Mouse (Mus musculus) lung, postnatal 25 days (tissue): ENCODE data around the gene Vwa7.
A peak's percentile ranks its signal among the peaks of the same experiment; 100 is the strongest.

ENCODE experiments used
- DNase-seq: peaks from one replicate; pipeline ENCODE4 v3.0.0; 2022; ENCODE audit warnings: low spot score

Gene Vwa7

DNA sequence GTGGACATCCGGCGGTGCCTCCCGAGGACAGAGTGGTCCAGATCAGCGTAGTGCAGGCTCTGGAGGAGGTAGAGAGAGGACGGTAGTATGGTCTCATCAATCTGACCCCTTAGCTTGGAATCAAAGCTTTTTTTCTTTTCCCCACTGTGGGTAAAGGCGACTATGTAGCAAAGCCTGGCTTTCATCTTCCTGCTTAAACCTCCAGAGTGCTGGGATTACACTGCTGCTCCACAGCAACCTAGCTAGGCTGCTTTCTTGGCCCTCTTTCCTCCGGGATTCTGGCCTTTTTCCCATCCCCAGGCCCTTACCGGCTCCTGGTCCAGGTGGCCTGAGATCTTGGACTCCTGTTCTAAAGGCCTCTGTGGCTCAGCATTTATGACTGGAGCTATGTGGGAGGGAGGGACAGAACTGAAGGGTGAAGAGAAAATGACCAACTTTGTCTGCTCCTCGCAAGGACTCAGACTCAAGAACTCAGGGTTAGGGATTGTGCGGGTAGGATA lies 48.0 kb downstream of the Vwa7 start:
- DNase-seq, result no peak

DNA sequence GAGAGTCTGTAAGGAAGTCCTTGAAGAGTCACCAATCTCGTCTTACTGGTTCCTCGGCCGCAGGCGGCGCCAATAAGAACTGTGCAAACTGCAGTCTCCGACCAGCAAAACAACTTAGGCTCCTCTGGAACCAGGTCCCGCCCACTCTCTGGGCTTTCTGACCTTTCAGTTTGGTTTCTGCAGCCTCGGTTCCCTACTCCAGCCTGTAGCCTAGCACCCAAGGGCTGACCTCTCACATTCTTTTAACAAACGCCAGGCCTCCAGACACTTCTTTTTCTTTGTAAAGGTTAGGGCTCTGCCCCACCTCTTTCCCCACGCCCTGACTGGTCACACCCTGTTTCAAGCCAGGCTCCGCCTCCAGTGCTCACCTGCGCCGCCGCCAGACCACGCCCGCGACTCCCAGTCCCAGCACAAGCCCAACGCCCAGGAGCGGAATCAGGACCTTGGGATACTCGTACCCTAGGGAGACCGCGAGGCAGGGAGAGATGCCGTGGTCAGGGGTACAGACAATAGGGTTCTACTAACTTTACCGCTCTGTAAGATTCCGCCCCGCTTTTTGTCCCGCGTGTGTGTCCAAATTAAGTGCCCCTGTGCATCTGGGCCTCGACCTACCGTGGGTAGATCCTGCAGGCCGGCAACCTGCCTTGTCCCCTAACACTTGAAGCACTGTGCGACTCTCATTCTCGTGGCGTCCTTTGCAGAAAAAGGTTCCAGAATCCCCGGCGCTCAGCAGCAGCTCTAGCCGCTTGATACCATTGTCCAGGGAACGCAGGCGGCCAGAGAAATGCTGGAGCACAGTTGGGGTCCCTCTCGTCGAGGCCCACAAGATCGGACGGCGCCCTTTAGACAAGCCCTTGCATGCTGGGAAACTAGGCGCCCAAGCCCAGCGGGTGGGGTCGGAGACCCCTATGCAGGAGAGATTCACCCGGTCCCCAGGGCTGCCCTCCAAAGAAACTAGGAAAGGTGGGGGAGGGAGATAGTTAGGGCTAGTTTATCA lies 48.9 kb downstream of the Vwa7 start, which contains the start of gene Ly6g6c:
Ly6g6c (plus strand) TSS at position 438 of the 997 bp plus-strand sequence.
- peak; percentile 87 for DNase-seq

DNA sequence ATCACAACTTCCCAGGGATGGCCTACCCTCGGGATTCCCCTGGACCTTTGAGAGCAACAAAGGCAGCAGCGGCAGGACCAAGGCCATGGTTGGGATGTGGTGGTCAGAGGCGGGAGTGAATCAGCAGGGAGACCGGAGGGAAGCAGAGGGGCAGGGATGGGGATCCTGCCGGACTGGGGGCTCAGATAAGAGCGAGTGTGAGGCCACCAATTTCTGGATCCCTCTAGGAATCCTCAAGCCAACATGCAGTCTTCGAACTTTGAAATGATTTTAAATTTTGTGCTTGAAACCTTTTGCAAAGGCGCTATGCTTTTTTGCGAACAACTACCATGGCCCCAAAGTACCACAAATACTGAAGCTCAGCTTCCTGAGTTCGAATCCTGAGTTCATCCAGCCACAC lies 49.7 kb downstream of the Vwa7 start, which contains the start of gene Mpig6b:
Mpig6b (minus strand) TSS at position 101 of the 400 bp plus-strand sequence.
- no peak for DNase-seq

DNA sequence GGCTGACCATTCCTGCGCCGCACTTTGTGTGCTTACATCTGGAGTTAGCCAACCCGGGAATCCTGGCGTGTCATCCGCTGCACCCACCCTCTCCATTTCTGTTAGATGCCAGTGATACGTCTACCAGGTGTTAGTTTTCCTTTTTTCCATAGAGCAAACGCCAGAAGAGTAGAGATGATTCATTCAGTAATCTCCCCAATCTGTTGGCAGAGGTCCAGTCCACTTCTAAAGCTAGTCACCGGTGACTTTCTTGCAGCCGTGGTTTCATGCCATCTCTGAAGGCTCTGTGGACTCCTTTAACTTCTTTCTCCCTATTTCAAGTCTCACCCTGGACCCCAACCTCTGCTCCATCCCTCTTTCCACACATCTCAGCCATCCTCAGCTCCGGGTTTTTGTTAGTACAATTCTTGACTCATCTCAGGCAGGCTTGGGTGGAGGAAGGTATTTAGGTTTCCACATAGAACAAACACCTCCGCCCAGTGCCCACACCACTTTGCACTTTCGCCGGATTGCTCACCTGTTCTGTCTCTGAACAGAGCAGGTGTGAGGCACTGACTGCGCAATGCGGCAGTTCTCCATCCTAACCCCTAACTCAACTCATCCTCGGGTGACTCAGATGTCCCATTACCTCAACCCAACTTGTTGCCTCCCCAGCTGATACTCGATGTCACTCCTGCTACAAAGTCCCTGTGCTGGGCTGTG lies 52.0 kb downstream of the Vwa7 start:
- no peak for DNase-seq

DNA sequence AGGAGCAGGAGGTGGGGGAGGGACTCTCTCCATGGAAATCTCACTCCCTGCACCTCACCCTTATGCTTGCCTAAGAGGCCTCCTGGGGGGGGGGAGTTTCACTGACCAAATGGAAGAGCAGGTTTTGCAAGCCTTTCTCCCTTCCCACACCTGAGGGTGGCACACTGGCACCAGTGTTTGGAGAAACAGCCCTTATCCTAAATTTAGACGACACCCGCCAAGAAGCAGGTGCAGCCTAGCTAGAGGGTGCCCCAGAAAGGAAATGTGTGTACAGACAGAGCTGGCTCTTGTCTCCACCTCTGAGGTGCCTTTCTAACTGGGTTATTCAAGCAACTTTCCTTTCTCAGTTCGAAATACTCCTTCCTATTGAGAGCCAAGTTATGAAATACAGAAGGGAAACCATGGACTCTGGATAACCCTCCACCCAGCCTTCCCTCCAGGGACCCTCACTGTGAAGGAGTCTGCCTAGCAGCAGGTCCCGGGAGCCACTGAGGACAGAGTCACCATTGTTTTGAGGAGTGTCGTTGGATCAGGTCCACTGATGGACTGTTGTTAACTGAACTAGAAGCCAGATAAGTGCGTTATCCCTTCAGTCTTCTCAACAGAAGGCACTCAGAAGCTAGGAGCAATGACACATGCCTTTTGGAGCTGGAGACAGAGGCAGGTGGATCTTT lies 54.3 kb downstream of the Vwa7 start:
- peak; percentile 67 for DNase-seq

DNA sequence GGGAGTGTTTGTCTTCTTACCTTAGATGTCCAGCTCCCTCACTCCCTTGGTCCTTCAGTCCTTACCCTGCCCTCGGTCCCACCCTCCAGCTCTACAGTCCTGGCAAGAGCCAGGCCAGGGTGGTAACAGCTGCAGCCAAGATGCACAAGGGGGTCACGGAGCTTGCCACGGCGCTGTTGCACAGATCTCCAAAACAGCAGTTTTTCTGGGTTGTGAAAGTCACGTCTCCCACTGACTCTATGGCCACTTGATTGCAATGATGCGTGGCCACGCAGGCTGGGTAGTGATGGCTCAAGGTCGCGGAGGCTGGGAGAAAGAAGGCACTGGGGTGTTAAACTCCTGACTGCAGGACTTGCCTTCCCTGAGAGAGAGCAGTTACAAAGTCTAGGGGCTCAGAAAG lies 55.1 kb downstream of the Vwa7 start:
- no peak for DNase-seq

DNA sequence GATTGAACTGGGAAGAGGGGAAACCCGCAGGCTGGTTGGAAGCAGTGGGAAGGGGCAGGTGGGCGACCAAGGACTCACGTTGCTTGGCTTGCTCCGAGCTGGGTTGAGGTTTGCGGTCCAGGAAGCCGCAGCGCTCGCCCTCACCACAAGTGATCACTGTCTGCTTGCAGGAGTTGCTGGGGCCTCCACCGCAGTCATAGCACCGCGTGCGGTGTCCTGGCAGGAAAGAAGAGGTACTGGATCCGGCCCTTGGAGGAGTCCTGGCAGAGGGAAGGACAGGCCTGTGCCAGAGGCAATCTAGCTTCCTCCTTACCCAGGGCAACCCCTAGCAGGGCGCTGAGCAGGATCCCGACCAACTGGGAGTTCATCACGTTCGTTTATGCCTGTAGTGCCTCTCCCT lies 57.7 kb downstream of the Vwa7 start:
- DNase-seq, result no peak
